Mouse (Mus musculus) heart, adult 2 months (tissue): ENCODE data around the gene Fam129a.

ENCODE experiments used
- CTCF ChIP-seq: fragments of 200-600 bp; IDR thresholded peaks from 2 replicates; pipeline ENCODE4 v1.8.1; 2022; ENCODE audit warnings: antibody characterized with exemption, mild to moderate bottlenecking, moderate library complexity
- POLR2A ChIP-seq: fragments of 200-500 bp; IDR thresholded peaks from 2 replicates; pipeline ENCODE4 v1.6.1; 2011; ENCODE audit warnings: mild to moderate bottlenecking, low read depth, low read length, control low read depth; ENCODE audit not compliant: insufficient read depth

GRCm38 (mm10) chr1:151711062-151711461 lies 140.1 kb downstream of the Fam129a start:
- TF ChIP-seq POLR2A (no peak), CTCF (no peak)
